Mouse (Mus musculus): ENCODE data around the gene Gm20388.

DNA sequence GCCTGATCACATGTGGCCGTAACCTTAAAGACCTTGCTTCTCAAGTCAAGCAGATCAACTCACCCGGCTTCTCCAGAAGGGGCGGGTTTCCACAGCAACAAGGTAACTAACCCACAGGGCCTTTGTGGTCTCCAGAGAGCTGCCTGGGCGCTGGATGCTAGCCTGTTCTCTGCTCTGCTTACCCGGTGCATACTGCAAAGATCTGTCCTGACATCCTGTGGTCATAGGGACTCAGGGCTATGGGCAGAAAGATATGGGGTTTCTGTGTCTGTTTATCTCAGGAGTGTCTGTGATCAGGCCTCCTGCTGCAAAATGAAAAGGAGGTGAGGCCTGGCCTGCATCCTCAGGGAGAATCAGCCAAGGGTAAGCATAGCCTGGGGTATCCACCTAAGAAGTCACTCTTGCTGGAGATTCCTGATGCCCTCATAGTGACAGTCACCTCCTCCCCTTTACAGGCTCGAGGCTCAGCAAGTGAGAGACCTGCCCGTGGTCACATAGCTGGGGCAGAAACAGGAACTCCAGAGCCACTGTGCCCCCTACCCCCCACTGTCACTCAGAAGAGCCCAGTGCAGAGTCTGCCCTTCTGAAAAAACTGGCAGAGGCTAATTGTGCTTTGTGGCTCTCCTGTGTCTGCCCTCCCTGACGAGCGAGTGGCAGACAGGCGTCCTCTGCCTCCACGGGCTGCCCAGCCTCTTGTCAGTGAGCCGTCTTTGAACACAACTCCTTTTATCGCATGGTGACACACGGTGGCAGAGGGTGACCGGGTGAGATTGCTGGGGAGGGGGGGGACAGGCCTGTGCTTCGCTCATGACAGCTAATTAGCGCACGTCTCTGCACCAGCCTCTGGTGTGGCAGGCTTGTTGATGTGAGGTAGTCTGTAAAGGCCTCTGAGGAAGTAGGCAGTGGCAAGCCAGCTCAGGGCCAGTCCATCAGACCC lies 383.0 kb downstream of the Gm20388 start:
- TF ChIP-seq CTCF (IDR thresholded peaks at IDR 0.05; ENCODE audit: extremely low read depth, insufficient read depth, low read length) (no peak), POLR2A (IDR thresholded peaks at IDR 0.05; ENCODE audit: extremely low read depth, insufficient read depth, low read length) (no peak)

All from cortical plate, adult 2 months (tissue).